Mouse (Mus musculus) gastrocnemius, postnatal 4 days (tissue): ENCODE data around the gene Kpnb1. TPM values are rescaled to one million over a fixed set of nuclear protein-coding genes. Genes with fewer than 3 reads are reported as not detected.
"Not testable (repeated sequence)": the region's sequence is repeated elsewhere in the genome, so short reads cannot be mapped to it uniquely, and the experiment has no call there.

ENCODE experiments used
- DNase-seq, 2 experiments: peaks; one replicate each; pipeline ENCODE4 v3.0.0; 2021 to 2022; ENCODE audit warnings: low spot score in 2 of 2, mixed read lengths in 2 of 2
- long read RNA-seq, 2 experiments: library from polyadenylated mRNA; stranded (forward); transcript quantifications; one replicate each; pipeline ENCODE4 v2.0.0; 2021
- total RNA-seq, 2 experiments: library from RNA; stranded (reverse); gene quantifications; 2 replicates each; pipeline ENCODE4 v1.2.3; 2021

The Kpnb1 gene
- 100 to 1,000 TPM; 117 to 121 TPM for total RNA-seq
- long read RNA-seq, experiment 1, full-length matches to known transcripts: 41 of 116 reads
- long read RNA-seq, experiment 1, partial matches to known transcripts: 18 of 116 reads
- long read RNA-seq, experiment 1, other reads (novel, unspliced or antisense): 57 of 116 reads
- long read RNA-seq, experiment 2, full-length matches to known transcripts: 34 of 94 reads
- long read RNA-seq, experiment 2, partial matches to known transcripts: 31 of 94 reads
- long read RNA-seq, experiment 2, other reads (novel, unspliced or antisense): 29 of 94 reads

DNA sequence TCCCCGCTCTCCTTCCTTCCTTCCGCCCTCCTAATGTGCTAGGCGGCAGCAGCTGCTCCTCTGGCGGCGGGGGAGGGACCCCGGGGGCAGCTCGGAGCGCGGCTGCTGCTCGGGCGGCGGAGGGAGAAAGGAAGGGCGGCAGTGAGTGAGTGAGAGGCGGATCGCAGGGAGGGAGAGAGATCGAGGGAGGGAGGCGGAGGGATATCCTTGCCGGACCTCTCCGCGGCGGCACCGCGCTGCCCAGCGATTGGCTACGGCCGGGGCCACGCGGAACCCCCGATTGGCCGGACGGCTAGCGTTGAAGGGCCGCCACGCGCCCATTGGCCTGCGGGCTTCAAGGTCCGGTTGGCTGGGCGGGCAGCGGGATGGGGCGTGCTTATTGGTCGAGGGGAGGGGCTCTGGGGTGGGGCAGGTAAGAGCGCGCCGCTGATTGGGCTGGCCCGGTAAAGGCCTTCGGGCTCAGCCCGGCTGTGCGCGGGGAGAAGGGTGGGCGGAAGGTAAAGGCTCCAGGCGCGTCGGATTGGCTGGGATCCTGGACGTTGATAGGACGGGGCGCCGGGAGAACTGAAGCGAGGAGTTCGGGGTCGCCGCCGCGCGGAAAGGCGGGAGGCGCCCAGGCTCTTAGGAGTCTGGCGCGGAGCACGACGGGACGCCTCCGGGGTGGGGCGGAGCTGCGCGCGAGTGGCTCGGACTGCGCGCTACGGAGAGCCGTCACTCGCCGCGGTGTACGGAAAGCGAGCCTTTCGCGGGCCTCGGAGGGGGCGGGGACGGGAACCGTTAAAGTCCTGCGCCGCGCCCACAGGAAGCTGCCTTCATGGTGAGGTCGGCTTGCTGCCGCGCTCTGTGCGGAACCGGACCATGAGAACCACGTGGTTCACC, at the start of gene Kpnb1:
TSS of gene Kpnb1 (minus strand) at position 118 of the 879 bp plus-strand sequence.
- peak; percentile 97 to 99 for DNase-seq

DNA sequence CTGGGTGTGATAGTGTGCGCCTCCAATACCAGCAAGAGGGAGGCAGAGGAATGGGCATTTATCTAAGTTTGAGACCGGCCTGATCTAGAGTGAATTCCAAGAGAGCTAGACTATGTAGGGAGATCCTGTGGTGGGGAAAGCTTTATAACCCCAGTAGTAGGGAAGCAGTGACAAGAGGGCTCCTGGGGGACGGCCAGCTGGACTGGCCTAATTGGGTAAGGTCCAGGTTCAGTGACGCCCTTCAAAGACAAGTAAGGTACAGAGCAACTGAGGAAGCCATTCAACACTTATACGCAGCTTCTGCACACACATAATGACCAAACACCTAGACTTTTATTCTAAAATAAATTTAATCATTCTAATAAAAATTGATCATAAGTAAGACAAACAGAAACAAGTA, 44.8 kb upstream of the Kpnb1 start:
- DNase-seq: no peak

DNA sequence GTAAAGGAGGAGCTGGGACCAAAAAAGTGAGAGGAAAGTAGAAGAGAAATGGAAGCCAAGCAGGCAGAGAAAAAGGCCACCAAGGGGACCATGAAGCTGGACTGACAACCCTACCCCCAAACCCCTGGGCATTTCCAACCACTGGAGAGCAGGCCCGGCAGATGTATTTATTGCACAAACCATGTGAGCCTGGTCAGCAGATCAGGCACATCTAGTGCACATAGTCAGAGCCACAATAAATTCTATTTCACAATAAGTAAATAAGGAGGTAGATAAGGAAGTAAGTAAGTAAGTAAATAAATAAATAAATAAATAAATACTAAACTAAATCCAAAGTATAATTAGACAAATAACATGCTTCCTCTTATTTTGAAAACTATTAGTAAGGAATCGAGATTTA, 41.7 kb upstream of the Kpnb1 start:
- DNase-seq: no peak

DNA sequence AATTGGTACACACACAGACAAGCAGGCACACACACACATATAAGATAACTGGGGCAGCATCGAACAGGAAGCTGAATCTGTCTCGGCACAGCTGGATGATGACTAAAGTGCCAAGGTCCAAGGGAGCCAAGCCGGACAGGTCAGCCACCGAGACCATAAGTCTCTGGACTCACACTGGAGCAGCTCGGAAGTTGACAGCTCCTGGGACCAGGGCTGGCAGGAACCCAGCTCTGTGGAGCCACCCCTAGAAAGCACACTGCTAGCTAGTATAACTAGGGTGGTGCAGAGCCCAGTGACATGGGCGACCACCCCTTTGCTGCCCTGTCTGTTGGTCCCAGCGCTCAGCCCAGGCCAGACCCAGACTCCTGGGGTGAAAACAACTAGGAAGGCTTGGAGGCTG, 41.3 kb upstream of the Kpnb1 start:
- no peak for DNase-seq

DNA sequence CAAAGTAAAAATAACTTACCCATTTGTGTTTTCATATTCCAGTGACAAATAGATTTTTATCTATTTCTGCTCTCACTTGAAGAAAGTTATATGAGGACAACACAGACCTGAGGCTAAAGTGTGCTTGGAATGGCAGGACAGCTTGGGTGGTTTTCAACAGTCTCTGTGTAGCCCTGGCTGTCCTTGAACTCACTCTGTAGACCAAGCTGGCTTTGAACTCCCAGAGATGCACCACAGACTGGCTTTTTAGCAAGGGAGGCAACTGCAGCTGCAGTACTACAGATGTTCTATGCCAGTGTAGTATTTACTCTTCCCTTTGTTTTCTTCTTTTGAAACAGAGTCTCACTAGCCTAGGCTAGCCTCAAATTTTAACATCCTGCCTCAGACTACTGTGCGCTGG, 38.5 kb upstream of the Kpnb1 start:
- DNase-seq: no peak

DNA sequence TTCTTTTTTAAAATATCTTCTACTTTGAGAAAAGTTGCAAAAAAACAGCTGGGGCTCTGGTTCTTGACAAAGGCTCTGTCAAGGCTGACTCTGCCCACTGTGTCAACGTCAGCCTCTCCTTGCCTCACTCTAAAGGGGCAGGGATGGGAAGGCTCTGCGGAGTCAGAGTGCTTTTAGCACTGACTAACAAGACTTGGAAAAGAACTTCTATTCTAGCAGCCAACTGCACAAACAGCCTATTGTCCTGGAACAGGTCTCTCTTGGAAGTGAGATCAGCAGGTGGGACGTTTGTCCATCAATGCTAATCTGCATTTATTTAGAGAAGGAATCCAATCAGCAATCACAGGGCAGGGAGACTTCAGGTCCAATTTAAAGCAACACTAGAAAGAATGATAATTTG, 35.8 kb upstream of the Kpnb1 start:
- DNase-seq: no peak

DNA sequence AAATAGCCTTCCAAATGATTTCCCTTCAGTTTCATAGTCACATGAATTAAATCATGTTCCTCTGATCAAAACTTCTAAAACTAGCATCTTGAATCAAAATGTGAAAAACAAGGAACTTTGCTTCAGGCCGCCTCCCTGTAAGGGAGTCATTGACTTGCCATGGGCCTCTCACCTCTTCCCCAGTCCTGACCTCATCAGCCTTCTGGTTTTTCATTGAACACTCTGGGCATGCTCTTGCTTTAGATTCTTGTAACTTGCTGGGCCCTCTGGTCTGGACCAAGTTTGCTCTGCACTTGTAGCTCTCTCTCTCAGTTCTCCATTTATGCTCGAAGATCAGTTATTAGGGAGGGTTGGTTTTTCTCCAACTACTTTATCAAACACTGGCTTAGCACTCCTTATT, 33.9 kb upstream of the Kpnb1 start:
- DNase-seq: no peak

DNA sequence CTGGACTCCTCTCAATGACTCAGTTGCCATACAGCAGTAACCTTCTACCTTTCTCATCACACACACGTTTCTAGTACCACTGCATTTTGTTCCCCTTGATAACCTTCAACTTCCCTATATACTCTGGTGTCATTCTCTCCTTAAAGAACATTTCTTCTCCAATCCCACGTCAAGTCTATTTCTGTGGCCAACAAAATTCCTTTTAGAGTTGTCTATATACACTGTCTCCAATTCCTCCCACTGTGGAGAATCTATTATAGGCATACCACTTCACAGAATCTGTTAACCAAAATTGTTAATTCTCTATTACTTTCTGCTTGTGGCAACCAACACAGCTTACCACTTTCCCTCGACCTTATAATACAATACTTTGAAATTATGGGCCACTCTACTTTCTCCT, 32.5 kb upstream of the Kpnb1 start:
- DNase-seq: no peak

DNA sequence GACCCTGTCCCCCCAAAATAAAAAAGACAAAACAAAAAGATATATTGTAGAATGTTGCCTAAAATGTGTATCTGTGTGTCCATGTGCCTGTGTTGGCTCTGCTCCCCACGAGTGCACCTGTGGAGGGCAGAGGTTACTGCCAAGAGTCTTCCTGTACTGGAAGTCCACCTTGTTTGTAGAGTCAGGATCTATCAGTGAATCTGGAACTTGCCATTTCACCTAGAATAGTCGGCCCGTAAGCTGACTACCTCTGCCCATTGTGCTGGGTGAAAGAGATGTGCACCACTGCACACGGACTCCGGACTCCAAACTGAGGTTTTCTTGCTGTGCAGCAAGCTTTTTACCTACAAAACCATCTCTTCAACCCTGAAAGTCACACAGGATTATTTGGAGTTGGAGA, 26.7 kb upstream of the Kpnb1 start:
- DNase-seq: no peak

DNA sequence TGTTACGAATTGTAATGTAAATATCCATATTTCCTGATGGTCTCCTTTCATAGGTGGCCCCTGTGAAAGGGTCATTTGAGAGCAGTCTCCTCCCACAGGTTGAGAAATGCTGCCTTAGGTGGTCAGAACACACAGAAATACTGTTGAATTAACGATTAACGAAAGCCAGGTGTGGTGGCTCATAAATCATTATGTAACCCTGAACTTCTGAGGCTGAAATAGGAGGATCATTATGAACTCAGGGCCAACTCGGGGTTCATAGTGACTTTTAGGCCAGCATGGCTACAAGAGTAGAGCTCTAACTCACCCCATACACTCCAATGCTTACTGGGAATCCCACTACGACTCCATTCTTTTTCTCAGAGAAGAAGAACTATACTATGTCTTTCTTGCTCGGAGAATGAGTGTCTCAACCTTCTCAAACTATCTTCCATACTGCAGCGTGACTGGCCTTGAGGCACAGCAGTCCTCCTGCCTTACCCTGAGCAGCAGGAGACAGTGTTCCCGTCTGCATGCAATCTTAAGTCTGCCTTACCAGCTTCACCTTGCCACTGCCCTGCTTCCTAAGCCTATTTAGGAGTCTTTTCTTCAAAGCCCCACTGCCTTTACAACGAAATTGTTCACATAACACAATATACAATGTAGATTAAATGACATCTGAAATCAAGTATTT, 23.2 kb upstream of the Kpnb1 start:
- no peak for DNase-seq

DNA sequence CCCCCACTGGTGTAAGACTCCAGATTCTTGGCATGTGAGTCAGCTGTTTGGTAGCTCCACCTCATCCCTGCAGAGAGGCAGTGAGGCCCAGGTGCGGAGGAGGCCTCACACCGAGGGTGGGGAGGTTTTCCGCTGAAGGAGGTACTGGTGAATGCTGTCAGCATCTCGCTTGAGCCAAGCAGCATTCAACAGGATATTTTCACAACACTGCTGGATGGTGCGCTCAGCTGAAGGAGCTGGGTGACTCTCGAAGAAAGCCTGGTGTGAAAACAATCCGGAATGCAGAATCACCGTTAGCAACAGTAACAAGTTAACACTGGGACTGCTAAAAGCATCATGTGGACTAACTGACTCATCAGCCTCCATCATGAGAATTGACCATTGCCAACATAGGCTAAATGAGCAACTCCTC, 19.3 kb upstream of the Kpnb1 start:
- DNase-seq: no peak

DNA sequence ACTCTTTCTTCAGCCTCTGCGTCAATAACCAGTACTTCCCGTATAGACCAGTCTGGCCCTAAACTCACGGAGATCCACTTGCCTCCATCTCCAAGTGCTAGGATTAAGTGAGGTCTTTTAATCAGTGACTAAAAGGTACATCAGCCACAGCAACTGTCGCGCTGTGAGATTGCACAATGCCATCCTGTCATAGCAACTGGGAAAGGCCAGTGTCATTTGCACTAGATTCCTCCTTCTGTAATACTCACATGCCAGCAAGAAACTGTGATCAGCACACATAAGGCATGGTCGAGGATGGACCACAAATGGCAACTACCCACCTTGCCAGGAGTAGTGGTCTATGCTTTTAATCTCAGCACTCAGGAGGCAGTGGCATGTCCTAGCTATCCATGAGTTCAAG, 11.8 kb upstream of the Kpnb1 start:
- no peak for DNase-seq

DNA sequence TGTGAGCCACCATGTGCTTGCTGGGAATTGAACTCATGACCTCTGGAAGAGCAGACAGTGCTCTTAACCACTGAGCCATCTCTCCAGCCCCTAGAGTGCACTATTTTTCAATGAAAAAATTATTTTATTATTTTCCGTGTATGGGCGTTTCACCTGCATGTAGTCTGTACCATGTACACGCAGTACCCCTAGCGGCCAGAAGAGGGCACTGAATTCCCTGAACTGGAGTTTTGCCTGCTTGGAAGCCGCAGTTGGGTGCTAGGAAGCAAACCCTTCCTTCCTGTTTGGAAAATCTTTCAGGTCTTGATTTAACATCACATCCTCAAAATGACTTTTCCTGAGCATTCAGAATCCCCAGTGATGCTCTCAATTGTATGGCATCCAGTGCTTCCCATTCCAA, 10.9 kb upstream of the Kpnb1 start:
- DNase-seq: peak in 1 of 2 experiments; percentile 21

DNA sequence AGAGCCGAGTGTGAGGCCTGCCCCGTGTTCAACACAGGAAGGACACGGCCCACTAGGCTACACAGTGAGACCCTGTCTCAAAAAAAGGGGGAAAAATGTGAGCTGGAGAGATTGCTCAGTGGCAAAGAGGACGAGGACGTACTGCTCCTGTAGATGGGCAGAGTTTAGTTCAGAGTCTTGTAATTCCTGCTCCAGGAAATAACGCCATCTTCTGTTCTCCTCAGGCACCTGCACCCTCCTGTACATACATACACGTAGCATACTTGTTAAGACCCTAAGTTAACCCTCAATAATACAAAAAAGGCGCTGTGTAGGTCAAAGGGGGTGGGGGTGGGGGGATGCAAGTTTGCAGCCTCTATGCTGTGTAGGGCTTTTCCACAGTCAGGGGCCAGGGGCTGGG, 9.3 kb upstream of the Kpnb1 start:
- DNase-seq: no peak

DNA sequence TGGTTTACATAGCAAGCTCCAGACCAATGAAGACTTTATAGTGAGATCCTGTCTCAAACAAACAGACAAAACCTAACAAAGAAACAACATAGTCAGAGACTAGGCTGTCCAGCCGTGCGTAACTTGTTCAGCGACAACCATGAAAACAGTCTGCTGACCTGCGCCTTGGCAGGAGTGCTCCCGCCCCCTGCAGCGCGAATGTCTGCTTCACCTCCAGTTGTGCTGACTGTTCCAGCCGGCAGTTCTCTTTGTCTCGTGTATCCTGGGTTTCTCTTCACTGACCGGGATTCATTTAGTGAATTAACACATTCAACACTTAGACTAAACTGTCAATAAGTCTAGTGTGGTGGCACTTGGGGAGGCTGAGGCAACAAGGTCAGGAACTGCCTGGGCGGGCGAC, 8.9 kb upstream of the Kpnb1 start:
- DNase-seq: no peak

DNA sequence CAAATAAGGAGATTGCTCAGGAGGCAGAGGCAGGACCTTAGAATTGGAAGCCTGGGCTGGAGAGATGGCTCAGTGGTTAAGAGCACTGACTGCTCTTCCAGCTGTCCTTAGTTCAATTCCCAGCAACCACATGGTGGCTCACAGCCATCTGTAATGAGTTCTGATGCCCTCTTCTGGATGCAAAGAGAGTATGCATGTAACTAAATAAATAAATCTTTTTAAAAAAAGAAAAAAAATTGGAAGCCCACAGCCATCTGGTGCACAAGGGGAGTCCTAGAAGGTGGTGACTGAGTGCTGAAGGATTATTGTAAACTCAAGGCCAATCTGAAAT, 4.9 kb upstream of the Kpnb1 start:
- DNase-seq: no peak

DNA sequence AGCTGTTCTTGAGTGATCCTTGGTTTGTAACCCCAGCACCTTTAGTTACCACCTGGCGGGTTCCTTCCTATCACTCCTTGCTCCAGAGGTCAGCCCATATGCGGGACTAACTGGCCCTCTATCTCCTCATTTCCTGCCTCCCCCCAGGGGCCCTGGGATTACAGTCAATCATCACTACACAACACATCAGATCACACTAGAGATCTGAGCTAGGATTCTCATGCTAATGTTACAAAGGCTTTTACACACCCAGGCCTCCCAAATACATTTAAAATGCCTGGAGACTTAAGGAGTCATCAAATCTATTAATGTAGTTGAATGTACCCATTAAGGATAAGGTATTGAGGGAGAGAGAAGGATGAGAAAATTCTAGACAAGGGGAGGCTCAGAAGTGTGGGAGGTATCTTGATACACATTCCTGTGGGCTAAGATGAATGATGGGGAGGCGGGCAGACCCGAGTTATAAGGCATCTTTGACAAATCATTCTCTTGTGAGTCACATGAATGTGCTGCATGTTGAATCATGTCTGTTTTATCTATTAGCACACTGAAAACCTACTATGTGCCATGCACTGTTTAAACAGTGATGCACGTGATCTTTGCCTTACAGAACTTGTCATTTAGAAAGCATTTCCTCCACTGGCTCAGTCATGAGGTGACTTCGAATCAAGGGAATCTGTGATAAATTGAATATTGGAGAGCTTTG, 4.4 kb upstream of the Kpnb1 start:
- DNase-seq: no peak

DNA sequence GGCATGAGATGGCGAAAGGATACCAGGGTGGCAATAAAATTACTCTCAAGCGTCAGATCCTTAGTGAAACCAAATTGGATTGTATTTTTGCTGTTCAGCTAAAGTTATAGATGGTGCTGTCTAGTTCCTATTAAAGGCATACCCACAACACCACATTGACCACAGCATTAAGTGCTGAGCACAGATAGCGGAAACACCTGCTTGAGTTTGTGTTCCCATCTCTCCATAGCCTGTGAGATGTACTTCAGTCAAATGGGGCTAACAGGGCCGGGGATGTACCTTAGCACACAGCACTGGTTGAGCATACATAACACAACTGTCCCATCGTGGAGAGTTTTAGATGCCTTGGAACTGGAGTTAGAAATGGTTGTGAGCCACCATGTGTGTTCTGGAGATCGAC, 3.3 kb upstream of the Kpnb1 start:
- DNase-seq: no peak

DNA sequence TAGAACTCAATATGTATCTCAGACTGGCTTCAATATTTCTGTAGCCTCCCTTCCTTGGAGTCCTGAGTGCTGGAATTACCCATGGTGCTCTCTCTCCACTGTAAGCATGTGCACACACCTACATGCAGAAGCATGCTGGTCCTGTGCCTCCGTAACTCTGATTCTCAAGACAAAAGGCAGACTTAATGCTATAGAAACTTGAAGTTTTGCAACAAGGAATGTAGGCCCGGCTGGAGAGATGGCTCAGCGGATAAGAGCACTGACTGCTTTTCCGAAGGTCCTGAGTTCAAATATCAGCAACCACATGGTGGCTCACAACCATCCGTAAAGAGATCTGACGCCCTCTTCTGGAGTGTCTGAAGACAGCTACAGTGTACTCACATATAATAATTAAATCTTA, 2.0 kb upstream of the Kpnb1 start:
- DNase-seq: not testable (repeated sequence)

DNA sequence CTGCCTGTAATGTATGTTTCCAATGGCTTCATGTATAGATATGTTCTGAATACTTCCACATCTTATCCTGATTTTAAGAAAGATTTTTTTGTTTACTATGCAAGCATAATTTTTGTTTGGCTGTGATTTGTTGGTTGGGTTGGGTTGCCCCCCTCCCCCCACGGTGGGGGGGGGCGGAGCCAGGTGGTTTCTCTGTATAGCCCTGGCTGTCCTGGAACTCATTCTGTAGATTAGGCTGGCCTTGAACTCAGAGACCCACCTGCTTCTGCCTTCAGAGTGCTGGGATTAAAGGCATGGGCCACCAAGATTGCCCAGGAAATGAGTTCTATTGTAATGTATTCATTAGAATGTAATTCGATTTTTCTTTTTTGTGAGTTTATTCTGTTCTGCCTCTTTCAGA, 1.6 kb upstream of the Kpnb1 start:
- no peak for DNase-seq

DNA sequence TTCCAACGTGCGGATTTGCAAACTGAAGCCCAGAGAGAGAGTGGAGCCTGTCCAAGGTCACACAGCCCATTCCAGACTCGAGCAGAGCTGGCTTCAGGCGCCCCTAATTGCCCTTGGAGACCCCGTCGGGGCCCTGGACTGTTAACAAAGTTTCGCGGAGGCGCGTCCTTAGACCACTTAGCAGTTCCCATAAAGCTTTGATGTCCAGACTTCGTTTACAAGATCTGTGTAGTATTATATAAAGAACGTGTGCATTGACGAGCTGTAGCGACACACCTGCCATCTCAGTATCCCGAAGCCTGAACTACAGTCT, 918 bp upstream of the Kpnb1 start:
- no peak for DNase-seq
